Mouse (Mus musculus) yolk sac, embryonic 10.5 days (tissue): ENCODE data around the gene Rpa1.

Source experiments
- DNase-seq: peaks from one replicate; pipeline ENCODE4 v3.0.0-alpha.2; 2017; ENCODE audit warnings: low spot score

Rpa1 gene

GRCm38 (mm10) chr11:75262181-75262580 lies 85.9 kb downstream of the Rpa1 start:
- DNase-seq, result no peak

DNA sequence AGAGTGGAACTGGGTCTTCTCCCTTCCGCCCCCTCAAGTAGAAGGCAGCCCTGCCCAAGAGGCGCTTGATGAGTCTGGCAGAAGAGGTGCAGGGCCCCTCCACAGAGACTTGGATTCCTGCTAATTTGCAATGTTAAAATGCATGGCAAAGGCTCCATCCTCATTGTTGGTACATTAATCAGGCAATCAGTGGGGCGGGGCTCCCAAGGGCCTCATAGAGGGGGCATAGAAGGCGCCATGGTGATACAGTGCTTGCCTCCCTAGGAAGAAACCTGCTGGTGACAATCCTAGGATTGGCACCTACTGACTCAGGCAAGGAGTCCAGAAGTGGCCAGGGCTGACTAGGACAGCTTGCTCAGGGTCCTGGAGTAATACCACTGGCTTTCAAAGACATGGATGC lies 86.4 kb downstream of the Rpa1 start:
- no peak for DNase-seq

DNA sequence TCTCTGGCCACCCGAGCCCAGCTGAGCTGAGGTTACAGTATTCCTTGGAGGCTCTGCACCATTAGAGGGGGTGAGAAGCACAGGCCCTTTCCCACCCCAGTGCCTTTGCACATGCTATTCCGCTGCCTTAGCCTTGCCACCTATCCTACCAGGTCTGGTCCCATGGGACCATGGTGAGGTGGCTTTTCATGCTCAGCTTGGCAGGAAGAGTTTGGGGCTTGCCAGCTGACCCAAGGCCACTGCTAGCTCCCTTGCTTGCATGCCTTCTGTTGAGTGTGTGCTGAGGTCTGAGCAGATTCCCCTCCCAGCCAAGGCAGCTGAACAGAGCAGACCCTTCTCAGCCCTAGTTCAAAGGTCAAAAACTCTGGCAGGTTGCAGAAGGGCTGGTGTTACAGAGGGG lies 87.1 kb downstream of the Rpa1 start:
- DNase-seq, result peak; percentile 31

DNA sequence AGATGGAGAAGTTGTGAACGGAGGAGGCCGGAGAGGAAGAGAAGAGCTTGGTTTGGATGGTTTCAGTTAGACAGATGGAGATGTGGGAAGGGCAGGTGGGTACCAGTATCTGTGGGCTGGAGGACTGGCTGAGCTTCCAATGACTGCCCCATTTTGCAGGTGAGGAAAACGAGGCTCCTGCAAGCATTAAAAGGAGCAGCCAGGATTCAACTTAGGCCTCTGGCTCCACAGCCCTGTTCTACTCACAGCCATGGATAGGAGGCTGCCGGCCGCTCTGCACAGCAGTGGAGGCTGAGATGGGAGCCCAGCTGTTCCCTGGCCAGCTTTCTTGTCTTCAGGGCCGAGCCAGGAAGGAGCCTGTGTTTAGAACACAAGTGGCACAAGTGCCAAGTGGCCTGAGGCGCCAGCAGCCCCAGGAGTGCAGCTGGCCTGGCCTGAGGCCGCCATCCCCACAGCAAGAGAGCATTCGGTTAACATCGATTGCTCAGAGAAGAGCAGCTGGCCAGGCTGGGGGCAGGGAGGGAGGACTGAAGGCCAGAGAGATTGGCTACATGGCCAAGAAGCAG lies 88.0 kb downstream of the Rpa1 start:
- no peak for DNase-seq

DNA sequence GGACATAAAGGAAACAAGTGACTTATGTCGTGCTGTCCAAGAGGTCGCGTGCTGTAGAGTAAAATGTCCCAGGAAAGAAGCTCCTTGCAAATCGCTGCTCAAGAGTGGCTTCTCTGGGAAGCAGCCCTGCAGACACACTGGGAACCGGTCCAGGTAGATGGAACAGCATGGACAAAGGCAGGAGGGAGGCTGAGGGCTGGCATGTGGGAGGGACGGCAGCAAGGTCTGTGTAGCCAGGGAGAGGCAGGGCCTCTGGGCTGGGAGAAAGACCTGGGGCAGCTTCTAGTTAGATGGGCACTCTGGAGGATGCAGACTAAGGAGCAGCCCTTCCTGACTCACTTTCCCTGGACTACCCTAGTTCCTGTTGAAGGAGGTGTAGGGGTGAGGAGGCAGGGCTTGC lies 88.7 kb downstream of the Rpa1 start:
- DNase-seq, result no peak

DNA sequence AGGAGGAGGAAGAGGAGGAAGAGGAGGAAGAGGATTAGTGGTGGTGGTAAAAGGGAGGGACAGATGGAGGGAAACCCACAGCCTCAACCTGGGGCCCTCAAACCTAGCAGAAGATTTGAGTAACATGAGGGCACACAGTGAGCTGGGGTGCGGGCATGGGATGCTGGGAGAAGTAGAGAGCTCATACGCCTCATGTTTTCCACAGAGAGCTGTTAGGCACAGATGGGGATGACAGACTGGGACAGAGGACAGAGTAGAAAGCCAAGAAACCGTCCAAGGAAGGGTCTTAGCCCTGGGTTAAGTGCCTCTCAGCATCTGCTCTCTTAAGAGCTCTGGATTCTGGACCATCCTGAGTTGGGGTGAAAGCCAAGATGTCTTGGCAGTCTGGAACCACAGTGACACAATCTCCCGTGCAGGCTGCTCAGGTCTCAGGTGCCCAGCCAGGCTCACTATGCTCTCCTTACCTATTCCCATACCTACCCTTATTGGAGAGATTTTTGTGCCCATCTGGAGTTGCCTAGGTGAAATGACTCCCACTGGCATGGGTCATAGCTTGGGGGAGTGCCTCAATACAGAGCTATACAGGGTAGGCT lies 91.0 kb downstream of the Rpa1 start:
- DNase-seq, result no peak

DNA sequence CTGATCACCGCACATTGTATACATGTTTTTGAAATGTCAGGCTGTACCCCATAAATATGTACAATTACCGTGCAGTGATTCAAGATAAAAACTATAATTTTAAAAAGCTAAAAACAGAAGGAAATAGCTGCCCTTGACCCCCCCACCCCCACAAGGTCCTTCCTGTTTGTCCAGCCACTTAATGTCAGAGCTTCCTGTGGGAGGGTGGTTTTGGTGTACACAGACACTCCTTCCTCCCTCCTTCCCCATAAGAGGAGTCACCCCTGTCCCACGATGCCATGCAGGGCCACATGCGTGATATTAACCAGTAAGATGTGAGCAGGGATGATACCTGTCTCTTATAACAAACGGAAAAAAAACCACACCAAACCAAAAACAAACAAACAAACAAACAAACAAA lies 92.8 kb downstream of the Rpa1 start:
- DNase-seq, result no peak

DNA sequence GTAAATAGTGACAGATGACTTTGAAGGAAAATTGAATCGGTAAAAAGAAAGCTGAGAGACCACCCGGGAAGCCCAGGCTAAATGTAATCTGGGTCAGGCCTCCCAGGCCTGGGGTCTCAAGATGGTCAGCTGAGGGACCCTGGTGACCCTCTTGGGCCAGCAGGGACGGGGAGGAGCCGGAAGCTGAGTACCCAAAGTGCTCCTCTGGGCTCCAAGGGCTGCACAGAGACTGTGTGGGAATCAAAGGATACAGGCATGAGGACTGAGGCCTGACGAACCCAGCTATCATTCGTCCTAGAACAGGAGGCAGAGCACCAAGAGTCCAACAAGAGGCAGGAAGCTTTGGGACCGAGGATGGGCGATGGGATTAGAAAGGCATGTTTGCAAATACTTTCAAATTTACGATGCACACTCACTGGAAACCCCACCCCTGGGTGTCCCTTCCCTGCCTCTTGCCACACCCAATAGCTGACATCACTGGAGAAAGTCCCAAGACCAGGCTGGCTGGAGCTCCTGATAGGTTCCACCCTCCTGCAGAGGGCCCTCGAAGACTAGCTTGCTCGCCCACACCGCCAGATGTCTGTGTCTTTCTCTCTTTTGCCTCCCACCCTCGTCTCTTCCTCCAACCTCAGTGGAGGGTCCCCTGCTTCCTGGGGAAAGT lies 93.7 kb downstream of the Rpa1 start:
- no peak for DNase-seq

DNA sequence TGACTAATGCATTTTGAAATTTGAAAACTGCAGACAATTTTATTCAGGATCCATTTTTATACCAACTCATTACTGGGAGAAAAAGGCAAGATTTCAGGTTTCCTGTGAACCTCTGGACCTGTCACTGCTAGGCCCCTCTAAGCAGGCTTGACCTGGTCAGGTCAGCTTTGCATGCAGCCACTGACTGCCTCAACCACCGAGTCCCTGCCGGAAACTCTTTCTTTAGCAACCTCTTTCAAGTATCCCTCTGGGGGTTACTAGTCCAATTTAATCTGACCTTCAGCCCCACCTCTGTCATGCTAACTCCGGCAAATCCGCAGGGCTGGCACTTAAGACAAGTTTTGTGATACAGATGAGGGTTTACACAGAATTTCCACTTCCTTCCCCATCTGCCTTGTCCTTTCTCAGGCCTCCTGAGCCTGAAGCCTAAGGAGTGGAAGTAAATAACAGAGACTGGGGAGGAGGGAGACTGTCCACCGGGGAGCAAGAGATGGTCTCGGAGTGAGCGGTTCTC lies 96.5 kb downstream of the Rpa1 start:
- DNase-seq, result no peak

- no peak for DNase-seq
Observed at GRCm38 (mm10) chr11:75251006-75251512, 97.1 kb downstream of the Rpa1 start.

- no peak for DNase-seq
Observed at GRCm38 (mm10) chr11:75249588-75249987, 98.5 kb downstream of the Rpa1 start.
